In the genomic region with DNA sequence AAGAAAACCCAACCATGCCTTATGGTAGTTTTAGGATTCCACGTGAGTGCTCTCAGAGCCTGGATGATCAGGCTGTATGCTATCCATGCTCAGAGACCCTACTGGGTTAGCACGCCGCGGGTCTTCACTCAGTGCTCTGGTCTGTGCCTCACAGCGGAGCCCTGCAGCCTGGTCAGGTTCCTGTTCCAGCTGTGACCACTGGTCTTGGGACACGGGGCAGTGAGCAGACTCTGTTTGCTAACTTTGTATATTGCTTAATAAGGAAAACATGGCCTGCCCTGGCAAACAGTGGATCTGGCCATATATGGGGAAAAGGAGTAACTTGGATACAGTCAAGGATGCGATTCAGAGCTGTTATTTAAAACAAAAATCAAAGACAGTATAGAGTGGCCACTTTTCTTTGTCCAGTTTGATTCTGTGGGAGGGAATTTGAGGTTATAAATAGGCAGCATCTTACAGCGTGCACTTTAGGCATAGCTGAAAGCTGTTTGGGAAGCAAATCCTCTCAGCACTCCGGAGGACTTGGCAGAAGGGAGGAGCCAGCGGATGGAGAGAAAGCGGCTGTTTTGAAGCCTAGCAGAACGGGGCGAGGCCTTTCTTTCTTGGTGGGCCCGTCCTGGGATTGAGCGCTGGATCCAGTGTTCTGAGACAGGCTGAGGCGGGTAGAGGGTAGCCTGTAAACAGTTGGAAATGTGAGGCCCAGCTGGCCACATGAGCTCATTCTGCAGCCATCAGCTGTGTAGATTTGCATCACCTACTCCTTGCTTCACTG, we compare ENCODE assay signal across 14 mouse cellular contexts. TPM values are rescaled to one million over a fixed set of nuclear protein-coding genes. Genes with fewer than 3 reads are reported as not detected.
A peak's percentile ranks its signal among the peaks of the same experiment; 100 is the strongest.
DNase-seq lines count a peak whose midpoint lies in the region; ATAC-seq and TF ChIP-seq lines count a peak whose summit lies in the region.
"Had no signal": no experiment of that assay in that cellular context is flagged by ENCODE, and none has a peak within 500 bp of the region (broad histone marks: within the 10 kb centered on the region; RNA-seq: fewer than 3 reads in every experiment).

No protein-coding gene starts in this region.

- no peak for DNase-seq in forebrain, postnatal 0 days
- peak; percentile 49 for DNase-seq in liver, adult 2 months (ENCODE audit: extremely low read depth, low read depth, low spot score)
- peak; percentile 29 to 44 for DNase-seq in heart, postnatal 10 days
- DNase-seq in lung, postnatal 36 days = peak; percentile 5
- DNase-seq in retina, postnatal 1 day = no peak
- no peak for DNase-seq in cerebellum, postnatal 4 days (ENCODE audit: low spot score in 2 of 2)
- DNase-seq: adrenal gland, postnatal 25 days; cerebellum, postnatal 25 days had no signal

- no peaks in the 10 kb centered on the region for H3K36me3 ChIP-seq in forebrain, postnatal 0 days (ENCODE audit: insufficient read depth)
- no peaks in the 10 kb centered on the region for H3K36me3 ChIP-seq in forebrain, embryonic 12.5 days (replicated peaks)
- no peaks in the 10 kb centered on the region for H3K36me3 ChIP-seq in liver, adult 2 months (ENCODE audit: control insufficient read depth, insufficient read depth, low read length)
- no peaks in the 10 kb centered on the region for H3K36me3 ChIP-seq in liver, embryonic 12.5 days
- H3K36me3 ChIP-seq: forebrain, embryonic 15.5 days; hindbrain, embryonic 12.5 days had no signal

- no peaks in the 10 kb centered on the region for H3K9me3 ChIP-seq in forebrain, postnatal 0 days (ENCODE audit: low read length)
- H3K9me3 ChIP-seq in forebrain, embryonic 12.5 days = no peaks in the 10 kb centered on the region
- H3K9me3 ChIP-seq in liver, embryonic 12.5 days (replicated peaks) = no peaks in the 10 kb centered on the region
- H3K9me3 ChIP-seq: forebrain, embryonic 15.5 days; hindbrain, embryonic 12.5 days; megakaryocyte, embryonic 14.5 days had no signal

- intact Hi-C loops in heart, postnatal 10 days (cut with DNase I) = no loop called here

- no peaks in the 10 kb centered on the region for H3K4me1 ChIP-seq in forebrain, postnatal 0 days (ENCODE audit: insufficient read depth)
- H3K4me1 ChIP-seq in forebrain, embryonic 12.5 days = peaks cover 3% of the 10 kb centered on the region; the same call in 1 of the 2 replicates
- no peaks in the 10 kb centered on the region for H3K4me1 ChIP-seq in liver, adult 2 months (ENCODE audit: control insufficient read depth, insufficient read depth, low read length)
- no peaks in the 10 kb centered on the region for H3K4me1 ChIP-seq in liver, embryonic 12.5 days
- H3K4me1 ChIP-seq: hindbrain, embryonic 12.5 days; megakaryocyte, embryonic 14.5 days had no signal

- H3K27me3 ChIP-seq in forebrain, postnatal 0 days (ENCODE audit: insufficient read depth, low read length) = no peaks in the 10 kb centered on the region
- H3K27me3 ChIP-seq in forebrain, embryonic 12.5 days = no peaks in the 10 kb centered on the region
- H3K27me3 ChIP-seq in liver, adult 2 months (ENCODE audit: control insufficient read depth, insufficient read depth, low read length) = no peaks in the 10 kb centered on the region
- no peaks in the 10 kb centered on the region for H3K27me3 ChIP-seq in liver, embryonic 12.5 days (replicated peaks)
- H3K27me3 ChIP-seq: forebrain, embryonic 15.5 days had no signal

- no peak overlapping the region for H3K9ac ChIP-seq in forebrain, postnatal 0 days
- no peak overlapping the region for H3K9ac ChIP-seq in forebrain, embryonic 12.5 days
- H3K9ac ChIP-seq in liver, adult 2 months (ENCODE audit: low read depth, low read length) = no peak overlapping the region
- H3K9ac ChIP-seq in liver, embryonic 12.5 days = no peak overlapping the region
- H3K9ac ChIP-seq: forebrain, embryonic 15.5 days; hindbrain, embryonic 12.5 days had no signal

- no peak for TF ChIP-seq CTCF in forebrain, postnatal 0 days (IDR thresholded peaks at IDR 0.05; ENCODE audit: low read depth)
- TF ChIP-seq CTCF in liver, adult 2 months (IDR thresholded peaks at IDR 0.05; ENCODE audit: low read depth, low read length) = no peak

- 46% methylated on average over 16 of the region's 16 CpGs for WGBS in forebrain, postnatal 0 days
- 49% methylated on average over 16 of the region's 16 CpGs for WGBS in forebrain, embryonic 12.5 days
- WGBS in liver, adult 2 months = 26% methylated on average over 16 of the region's 16 CpGs
- 55% methylated on average over 16 of the region's 16 CpGs for WGBS in liver, embryonic 12.5 days (ENCODE audit: insufficient replicate concordance)

- TF ChIP-seq POLR2A in liver, adult 2 months (IDR thresholded peaks at IDR 0.05; ENCODE audit: extremely low read depth, insufficient read depth, low read length) = no peak

- ATAC-seq in forebrain, postnatal 0 days = peak; percentile 29
- no peak for ATAC-seq in forebrain, embryonic 12.5 days (ENCODE audit: low FRiP score)
- ATAC-seq in liver, embryonic 12.5 days = no peak
- ATAC-seq: forebrain, embryonic 15.5 days had no signal

- no peak overlapping the region for H3K27ac ChIP-seq in forebrain, postnatal 0 days (ENCODE audit: low read depth, low read length)
- no peak overlapping the region for H3K27ac ChIP-seq in forebrain, embryonic 12.5 days
- no peak overlapping the region for H3K27ac ChIP-seq in liver, adult 2 months (replicated peaks; ENCODE audit: insufficient read depth, low read depth, low read length)
- no peak overlapping the region for H3K27ac ChIP-seq in liver, embryonic 12.5 days
- H3K27ac ChIP-seq: forebrain, embryonic 15.5 days; hindbrain, embryonic 12.5 days had no signal

- H3K4me2 ChIP-seq in forebrain, postnatal 0 days (ENCODE audit: low read depth) = no peak overlapping the region
- no peak overlapping the region for H3K4me2 ChIP-seq in forebrain, embryonic 12.5 days
- no peak overlapping the region for H3K4me2 ChIP-seq in liver, embryonic 12.5 days
- H3K4me2 ChIP-seq: forebrain, embryonic 15.5 days; hindbrain, embryonic 12.5 days had no signal

- H3K79me2 ChIP-seq in liver, adult 2 months (ENCODE audit: control insufficient read depth, insufficient read depth, low read length) = no peaks in the 10 kb centered on the region

- no peak overlapping the region for H3K4me3 ChIP-seq in forebrain, postnatal 0 days (ENCODE audit: low read depth, low read length)
- H3K4me3 ChIP-seq in forebrain, embryonic 12.5 days (replicated peaks) = no peak overlapping the region
- H3K4me3 ChIP-seq in liver, adult 2 months (ENCODE audit: insufficient read depth, low read depth, low read length) = no peak overlapping the region
- H3K4me3 ChIP-seq in liver, embryonic 12.5 days = no peak overlapping the region
- H3K4me3 ChIP-seq: forebrain, embryonic 15.5 days; hindbrain, embryonic 12.5 days had no signal

RNA-seq across cellular contexts. Expression of a gene that starts 45.6 kb away (rescaled TPM):
- not detected in 2 replicates for total RNA-seq in forebrain, postnatal 0 days (2014; rRNA removed)
- not detected in 2 replicates for polyA plus RNA-seq in forebrain, postnatal 0 days (2015; fragmentation: Nextera tagmentation; extraction: Ambion mirVana)
- 1.7 and 2.8 TPM in 2 replicates for polyA plus RNA-seq in forebrain, embryonic 12.5 days (2016; fragmentation: Nextera tagmentation; extraction: Ambion mirVana)
- not detected in 2 replicates for total RNA-seq in liver, adult 2 months (2014; rRNA removed)
- polyA plus RNA-seq in liver, adult 2 months (2012; rRNA removed) = not detected in 2 replicates
- polyA plus RNA-seq in liver, embryonic 12.5 days (2016; fragmentation: Nextera tagmentation; extraction: Ambion mirVana) = 0.69 and 0.88 TPM in 2 replicates
- not detected for total RNA-seq in heart, postnatal 10 days (2021)
- total RNA-seq: adrenal gland, postnatal 25 days; left cerebral cortex, adult 18-20 months had no signal
- polyA plus RNA-seq: forebrain, embryonic 15.5 days had no signal

Comparison
In these comparisons a context has a peak if more than half of its experiments do, and no peak if none do; other contexts are left out.
1. DNase-seq: peak in liver, adult 2 months (single experiment), heart, postnatal 10 days (2 of 2) and lung, postnatal 36 days (single experiment); none in forebrain, postnatal 0 days (single experiment), retina, postnatal 1 day (single experiment) and cerebellum, postnatal 4 days (0 of 2).